Mouse (Mus musculus) thymus, adult 2 months (tissue): ENCODE results near the gene Fah.

ENCODE experiments used
- CTCF ChIP-seq: fragments of 200-500 bp; IDR thresholded peaks from 2 replicates; pipeline ENCODE4 v1.5.1; 2012; ENCODE audit warnings: mild to moderate bottlenecking, control low read depth, low read length, moderate library complexity, borderline replicate concordance; ENCODE audit not compliant: control insufficient read depth, poor library complexity, insufficient read depth; ENCODE audit errors: extremely low read depth
- POLR2A ChIP-seq: fragments of 200-500 bp; IDR thresholded peaks from 2 replicates; pipeline ENCODE4 v1.6.1; 2012; ENCODE audit warnings: mild to moderate bottlenecking, low read length, control low read depth, moderate library complexity; ENCODE audit not compliant: control insufficient read depth, poor library complexity, insufficient read depth; ENCODE audit errors: extremely low read depth

GRCm38 (mm10) chr7:84618951-84619350 is 12.4 kb upstream of the Fah start:
- TF ChIP-seq CTCF, result no peak
- no peak for TF ChIP-seq POLR2A
